Mouse (Mus musculus) limb, embryonic 14.5 days (tissue): ENCODE measurements at regions not wholly inside any gene's neighbourhood (a gene's known extent, or its start where the extent isn't known, plus 50 kb on each side); places are given as distances from the start of the nearest gene placed in this dataset.

Experiments
- ATAC-seq: fragments of 200-750 bp; cut with Nextera tagmentation; 2 replicates; pipeline ENCODE4 v1.8.0; 2017; ENCODE audit warnings: low read depth, moderate number of reproducible peaks, moderate TSS enrichment; ENCODE audit not compliant: low FRiP score
- DNase-seq: peaks from one replicate; pipeline ENCODE4 v3.0.0-alpha.2; 2015; ENCODE audit warnings: low spot score
- H3K27ac ChIP-seq: fragments of 300-500 bp; sonication (generic); replicated peaks from 2 replicates; pipeline ENCODE4 v1.5.1; 2014; ENCODE audit warnings: low read depth, mild to moderate bottlenecking, low read length, moderate library complexity, mixed read lengths
- H3K27me3 ChIP-seq: fragments of 300-500 bp; sonication (generic); 2 replicates; pipeline ENCODE4 v1.6.1; 2014; ENCODE audit warnings: low read length, mixed read lengths; ENCODE audit not compliant: control insufficient read depth, insufficient read depth
- H3K36me3 ChIP-seq: fragments of 300-500 bp; sonication (generic); 2 replicates; pipeline ENCODE4 v1.6.1; 2014; ENCODE audit warnings: mild to moderate bottlenecking, low read length, moderate library complexity, mixed read lengths; ENCODE audit not compliant: control insufficient read depth, insufficient read depth
- H3K4me1 ChIP-seq: fragments of 300-500 bp; sonication (generic); 2 replicates; pipeline ENCODE4 v1.6.1; 2014; ENCODE audit warnings: antibody characterized with exemption, low read length, mixed read lengths; ENCODE audit not compliant: control insufficient read depth, insufficient read depth
- H3K4me2 ChIP-seq: fragments of 300-500 bp; sonication (generic); replicated peaks from 2 replicates; pipeline ENCODE4 v1.6.1; 2014; ENCODE audit warnings: low read depth, mild to moderate bottlenecking, low read length, moderate library complexity; ENCODE audit not compliant: severe bottlenecking
- H3K4me3 ChIP-seq: fragments of 300-500 bp; sonication (generic); replicated peaks from 2 replicates; pipeline ENCODE4 v1.5.1; 2014; ENCODE audit warnings: low read length
- H3K9ac ChIP-seq: fragments of 300-500 bp; sonication (generic); 2 replicates; pipeline ENCODE4 v1.6.1; 2014; ENCODE audit warnings: mild to moderate bottlenecking, low read depth, low read length, moderate library complexity; ENCODE audit not compliant: severe bottlenecking
- H3K9me3 ChIP-seq: fragments of 300-500 bp; sonication (generic); 2 replicates; pipeline ENCODE4 v1.6.1; 2016; ENCODE audit warnings: low read length; ENCODE audit not compliant: control insufficient read depth
- POLR2A ChIP-seq: fragments of 200-500 bp; IDR thresholded peaks from 2 replicates; pipeline ENCODE4 v1.8.0; 2012; ENCODE audit warnings: inconsistent platforms, mild to moderate bottlenecking, moderate library complexity, borderline replicate concordance; ENCODE audit not compliant: insufficient read depth, insufficient read length; ENCODE audit errors: extremely low read depth
- WGBS: fragments of 180-500 bp; shearing (Covaris S2); extraction: QIAGEN DNeasy Blood & Tissue Kit; methylation state at CpG from one replicate; pipeline ENCODE4 v1.1.7; 2014; 5-methylcytosine and 5-hydroxymethylcytosine counted together

DNA sequence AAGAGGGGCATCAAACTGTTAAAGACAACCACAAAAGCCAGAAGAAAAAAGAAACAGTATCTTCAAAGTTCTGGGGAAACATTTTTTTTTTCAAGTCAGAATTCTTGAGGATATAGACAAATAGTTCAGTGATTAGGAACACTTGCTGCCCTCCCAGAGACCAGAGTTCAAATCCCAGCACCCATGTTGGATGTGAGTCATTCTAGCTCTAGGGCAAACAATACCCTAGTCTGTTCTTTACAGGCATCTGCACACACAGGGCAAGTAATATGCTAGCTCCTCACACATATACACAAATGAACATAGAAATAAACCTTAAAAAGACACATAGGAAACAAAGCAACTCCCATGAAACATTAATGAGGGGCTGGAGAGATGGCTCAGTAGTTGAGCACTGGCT is 256.8 kb downstream of the Mreg start:
- ATAC-seq: no peak
- Histone ChIP-seq H3K4me3 (no peak overlapping the region), H3K9me3 (no peaks in the 10 kb centered on the region), H3K4me2 (no peak overlapping the region), H3K27me3 (no peaks in the 10 kb centered on the region), H3K9ac (no peak overlapping the region), H3K27ac (no peak overlapping the region), H3K4me1 (peaks cover 5% of the 10 kb centered on the region; the same call in 1 of the 2 replicates), H3K36me3 (no peaks in the 10 kb centered on the region)
- DNase-seq: no peak
- no peak for TF ChIP-seq POLR2A

DNA sequence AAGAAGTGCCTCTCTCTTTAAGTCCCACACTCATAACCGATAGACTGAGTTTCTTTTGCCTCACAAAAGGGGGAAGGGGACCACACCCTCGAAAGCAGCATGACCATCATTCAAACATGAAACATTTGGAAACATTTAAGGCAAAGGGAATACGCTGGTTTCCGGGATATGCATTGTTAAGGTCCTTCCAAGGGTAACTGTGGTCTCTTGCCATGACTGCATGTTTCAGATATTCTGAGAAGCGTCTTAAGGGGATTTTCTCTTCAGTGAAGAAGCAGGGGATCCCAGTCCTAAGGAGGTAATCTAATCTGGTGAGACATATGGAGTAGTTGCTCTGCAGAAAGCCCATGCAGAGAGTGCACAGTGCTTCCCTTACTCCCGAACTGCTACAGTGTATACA is 258.8 kb downstream of the Mreg start:
- Histone ChIP-seq H3K9me3 (no peaks in the 10 kb centered on the region), H3K27ac (no peak overlapping the region), H3K4me1 (peaks cover 5% of the 10 kb centered on the region; the same call in 1 of the 2 replicates), H3K9ac (no peak overlapping the region), H3K36me3 (no peaks in the 10 kb centered on the region), H3K4me2 (no peak overlapping the region), H3K27me3 (no peaks in the 10 kb centered on the region), H3K4me3 (no peak overlapping the region)
- peak; percentile 33 for DNase-seq
- ATAC-seq: peak; percentile 37; the same call in 1 of the 2 replicates
- TF ChIP-seq POLR2A: no peak
- WGBS: 51% methylated on average over 6 of the region's 6 CpGs

DNA sequence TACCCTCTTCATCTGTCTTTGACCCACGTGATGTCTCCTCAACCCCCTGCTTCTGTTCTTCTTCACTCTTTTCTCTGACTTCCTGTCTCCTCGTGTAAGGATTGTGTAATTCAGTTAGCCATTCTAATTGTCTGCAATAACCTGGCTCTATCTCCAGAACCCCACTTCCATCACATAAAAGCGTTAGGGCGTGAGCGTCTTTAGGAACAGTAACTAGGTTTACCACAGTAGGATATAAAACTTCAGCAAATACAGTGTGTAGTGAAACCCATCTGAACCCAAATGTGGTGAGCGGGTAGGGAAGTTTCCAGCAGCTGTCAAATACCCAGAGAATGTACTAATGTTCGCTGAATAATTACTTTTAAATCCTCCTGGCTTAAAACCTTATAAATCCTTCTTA is 262.6 kb downstream of the Mreg start:
- DNase-seq: no peak
- no peak overlapping the region for H3K4me2 ChIP-seq
- WGBS: 59% methylated on average over 7 of the region's 7 CpGs
- H3K9ac ChIP-seq: no peak overlapping the region
- H3K9me3 ChIP-seq: no peaks in the 10 kb centered on the region
- no peaks in the 10 kb centered on the region for H3K27me3 ChIP-seq
- no peaks in the 10 kb centered on the region for H3K36me3 ChIP-seq
- H3K4me1 ChIP-seq: peaks cover 5% of the 10 kb centered on the region; the same call in 1 of the 2 replicates
- no peak overlapping the region for H3K27ac ChIP-seq
- H3K4me3 ChIP-seq: no peak overlapping the region
- ATAC-seq: no peak
- no peak for TF ChIP-seq POLR2A

DNA sequence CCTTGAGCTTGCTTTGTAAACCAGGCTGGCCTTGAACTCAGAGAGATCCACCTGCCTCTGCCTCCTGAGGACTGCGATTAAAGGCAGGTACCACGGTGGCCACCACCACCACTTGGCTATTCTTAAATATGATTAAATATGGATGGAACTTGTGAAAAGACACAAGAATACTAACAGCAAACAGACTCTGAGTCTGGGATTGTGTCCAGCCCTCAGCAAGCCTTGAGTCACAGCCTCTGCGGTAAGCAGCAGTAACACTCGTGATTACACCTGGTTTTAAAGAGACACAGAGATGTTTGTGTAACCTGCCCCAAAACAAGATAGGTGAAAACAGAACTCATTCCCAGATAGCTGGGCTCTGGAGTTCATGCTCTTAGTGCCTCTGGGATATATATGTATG is 263.4 kb downstream of the Mreg start:
- no peak overlapping the region for H3K9ac ChIP-seq
- no peaks in the 10 kb centered on the region for H3K27me3 ChIP-seq
- no peak overlapping the region for H3K4me3 ChIP-seq
- 94% methylated on average over 4 of the region's 4 CpGs for WGBS
- DNase-seq: no peak
- H3K4me2 ChIP-seq: no peak overlapping the region
- peaks cover 5% of the 10 kb centered on the region; the same call in 1 of the 2 replicates for H3K4me1 ChIP-seq
- H3K9me3 ChIP-seq: no peaks in the 10 kb centered on the region
- no peaks in the 10 kb centered on the region for H3K36me3 ChIP-seq
- ATAC-seq: no peak
- H3K27ac ChIP-seq: no peak overlapping the region
- no peak for TF ChIP-seq POLR2A

DNA sequence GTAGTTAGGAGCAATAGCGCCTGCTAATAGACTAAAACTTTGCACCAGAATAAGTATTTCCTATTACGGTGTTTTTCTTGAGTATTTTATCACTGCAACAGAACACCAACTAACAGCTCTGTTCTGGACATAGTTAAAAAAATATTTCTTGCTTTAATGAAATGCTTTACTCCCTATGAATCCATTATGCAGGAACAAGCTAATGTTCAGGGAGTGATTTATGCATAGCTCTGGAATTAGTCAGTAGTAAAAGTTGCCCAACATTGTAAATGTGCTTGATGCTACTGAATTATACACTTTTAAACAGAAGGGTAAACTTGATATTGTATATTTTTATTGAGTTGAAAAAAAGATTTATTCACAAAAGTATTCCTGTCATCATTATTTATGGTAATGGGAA is 264.6 kb downstream of the Mreg start:
- Histone ChIP-seq H3K27ac (no peak overlapping the region), H3K4me2 (no peak overlapping the region), H3K4me1 (no peaks in the 10 kb centered on the region), H3K9me3 (no peaks in the 10 kb centered on the region), H3K4me3 (no peak overlapping the region), H3K9ac (no peak overlapping the region), H3K36me3 (no peaks in the 10 kb centered on the region), H3K27me3 (no peaks in the 10 kb centered on the region)
- 60% methylated on average over 2 of the region's 2 CpGs for WGBS
- no peak for TF ChIP-seq POLR2A
- no peak for ATAC-seq
- no peak for DNase-seq

DNA sequence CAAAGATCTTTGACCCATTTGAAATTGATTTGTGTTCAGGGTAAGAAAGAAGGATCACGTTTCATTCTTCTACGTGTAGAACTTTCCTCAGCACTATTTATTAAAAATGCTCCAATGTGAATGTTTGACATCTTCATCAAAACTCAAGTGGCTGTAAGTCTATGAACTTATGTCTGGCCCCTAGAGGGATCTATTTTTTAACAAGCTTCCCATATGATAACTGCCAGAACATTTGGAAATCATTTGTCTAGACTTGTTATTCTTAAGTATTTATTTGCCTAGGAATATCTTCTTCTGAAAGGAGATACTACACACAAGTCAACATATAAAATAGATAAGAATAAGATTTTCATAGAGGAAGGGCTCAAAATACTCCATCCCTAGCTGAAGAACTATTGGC is 265.2 kb downstream of the Mreg start:
- ATAC-seq (no peak), DNase-seq (peak; percentile 31)
- Histone ChIP-seq H3K9ac (no peak overlapping the region), H3K4me1 (no peaks in the 10 kb centered on the region), H3K27ac (no peak overlapping the region), H3K4me2 (no peak overlapping the region), H3K4me3 (no peak overlapping the region), H3K9me3 (no peaks in the 10 kb centered on the region), H3K36me3 (no peaks in the 10 kb centered on the region), H3K27me3 (no peaks in the 10 kb centered on the region)
- no peak for TF ChIP-seq POLR2A
- 30% methylated on average over 2 of the region's 2 CpGs for WGBS
